Mouse (Mus musculus) heart, adult 11 months (tissue): Measurements from ENCODE around the gene Fcgr3.

Experiments
- DNase-seq: peaks from one replicate; pipeline ENCODE4 v3.0.0; 2022

Fcgr3 gene

GRCm38 (mm10) chr1:171005586-171005985 lies 59.1 kb downstream of the Fcgr3 start:
- DNase-seq: peak; percentile 52

GRCm38 (mm10) chr1:171005081-171005480 lies 59.7 kb downstream of the Fcgr3 start:
- DNase-seq: no peak
